Mouse (Mus musculus): ENCODE results near the gene Arhgef16.

DNA sequence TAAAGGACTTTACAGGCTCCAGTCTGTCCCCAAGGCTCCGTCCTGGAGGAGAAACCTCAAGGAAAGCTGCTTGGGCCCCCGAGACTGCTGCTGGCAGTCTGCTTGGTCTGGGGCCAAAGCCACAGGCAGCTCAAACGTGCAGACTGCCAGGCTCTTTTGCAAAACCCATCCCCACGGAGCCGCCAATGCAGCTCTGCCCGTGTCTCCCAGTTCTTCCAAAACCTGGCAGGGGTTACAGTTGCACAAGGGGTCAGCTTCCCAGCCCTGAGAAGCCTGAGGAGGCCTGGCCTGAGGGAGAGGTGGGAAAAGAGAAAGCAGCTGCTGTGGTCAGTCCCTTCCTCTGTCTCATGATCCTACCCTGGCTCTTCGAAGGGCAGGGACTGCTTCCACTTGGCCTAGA lies 56.1 kb downstream of the Arhgef16 start:
- no peak for TF ChIP-seq CTCF (IDR thresholded peaks at IDR 0.05; ENCODE audit: insufficient read depth, low read depth, low read length)
- no peak for TF ChIP-seq POLR2A (IDR thresholded peaks at IDR 0.05; ENCODE audit: insufficient read depth, low read depth, low read length)
